Mouse (Mus musculus) testis, adult 2 months (tissue): Measurements from ENCODE around the gene Itga6.

Source experiments
- CTCF ChIP-seq: fragments of 200-500 bp; IDR thresholded peaks from 2 replicates; pipeline ENCODE4 v1.5.1; 2012; ENCODE audit warnings: low read depth, mild to moderate bottlenecking, inconsistent platforms, low read length, moderate library complexity; ENCODE audit not compliant: control insufficient read depth, insufficient read depth, insufficient replicate concordance
- POLR2A ChIP-seq: fragments of 200-500 bp; IDR thresholded peaks from 2 replicates; pipeline ENCODE4 v1.6.1; 2012; ENCODE audit warnings: low read depth, mild to moderate bottlenecking, inconsistent platforms, low read length, moderate library complexity; ENCODE audit not compliant: control insufficient read depth

- no peak for TF ChIP-seq POLR2A
- no peak for TF ChIP-seq CTCF
Observed at GRCm38 (mm10) chr2:71791203-71791602, 45.8 kb downstream of the Itga6 start.
